Mouse (Mus musculus) urinary bladder, postnatal 14 days (tissue): ENCODE measurements around the gene Grin2c.

Experiments
- DNase-seq: peaks from one replicate; pipeline ENCODE4 v3.0.0; 2021; ENCODE audit warnings: low spot score

The Grin2c gene

DNA sequence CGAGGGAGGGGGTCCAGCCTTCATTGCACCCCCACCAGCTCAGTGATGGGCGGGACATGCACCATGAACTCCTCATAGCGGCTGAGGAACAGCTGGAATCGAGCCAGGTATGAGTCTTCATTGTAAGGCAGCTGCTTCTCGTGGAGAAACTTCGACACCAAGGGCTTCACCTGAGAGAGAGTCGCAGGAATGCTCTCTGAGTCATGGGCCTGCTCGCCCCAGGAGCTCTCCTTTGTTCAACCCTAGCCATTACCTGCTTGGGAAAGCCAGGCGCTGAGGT, 16.4 kb upstream of the Grin2c start:
- no peak for DNase-seq

DNA sequence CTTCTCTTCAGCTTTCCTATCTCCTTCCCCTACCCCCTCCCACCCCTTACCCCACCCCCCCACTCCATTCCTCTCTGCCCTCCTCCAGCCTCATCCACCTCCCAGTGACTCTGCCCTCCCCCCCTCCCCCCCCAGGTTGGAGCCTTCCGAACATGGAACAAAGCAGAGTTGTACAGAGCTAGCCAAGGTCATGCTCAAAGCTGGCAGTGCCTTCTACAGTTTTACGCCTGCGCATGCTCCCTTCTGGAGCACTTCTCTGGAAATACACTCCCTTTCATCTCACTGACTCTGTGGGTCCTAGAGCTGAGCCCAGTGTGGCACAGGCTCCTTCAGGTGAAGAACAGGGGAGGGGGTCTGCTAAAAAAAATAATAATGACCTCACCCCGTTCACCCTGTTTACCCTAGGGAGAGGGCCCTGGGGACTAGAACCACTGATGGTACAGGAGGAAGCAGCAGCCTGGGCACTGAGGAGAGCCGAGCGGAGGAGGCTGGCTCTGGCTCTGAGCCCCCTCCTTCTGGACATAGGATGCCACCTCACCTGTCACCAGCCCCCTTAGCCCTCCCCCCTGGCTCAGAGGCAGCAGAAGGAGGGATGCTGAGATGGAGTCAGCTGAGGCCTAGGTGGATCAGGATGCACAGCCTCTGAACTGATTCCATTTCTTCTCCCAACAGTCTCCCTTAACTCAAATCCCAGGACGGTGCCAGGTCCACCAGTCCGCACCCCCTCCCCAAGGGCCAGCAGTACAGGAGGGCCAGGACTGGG, 15.9 kb upstream of the Grin2c start:
- DNase-seq, result no peak

- DNase-seq, result no peak
Measured at GRCm38 (mm10) chr11:115282295-115282694, 15.3 kb upstream of the Grin2c start.

GRCm38 (mm10) chr11:115279726-115280125, 12.7 kb upstream of the Grin2c start:
- no peak for DNase-seq

DNA sequence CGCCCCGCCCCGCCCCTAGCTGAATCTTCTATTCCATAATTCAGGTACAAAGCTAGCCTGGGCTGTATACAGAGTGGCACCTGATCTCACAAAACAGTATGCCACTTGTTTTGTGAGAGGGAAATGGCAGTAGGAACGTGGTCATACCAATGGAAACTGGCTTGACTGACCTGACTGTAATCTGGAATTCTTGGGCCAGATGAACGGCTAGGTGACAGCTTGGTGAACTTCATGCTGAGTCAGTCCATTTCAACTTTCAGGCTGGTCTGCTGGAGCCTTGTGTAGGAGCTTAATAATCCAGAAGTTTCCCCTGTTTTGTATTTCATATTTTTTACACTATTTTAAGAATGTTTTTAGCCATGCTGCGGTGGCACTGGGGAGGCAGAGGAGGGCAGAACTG, 11.1 kb upstream of the Grin2c start:
- no peak for DNase-seq

DNA sequence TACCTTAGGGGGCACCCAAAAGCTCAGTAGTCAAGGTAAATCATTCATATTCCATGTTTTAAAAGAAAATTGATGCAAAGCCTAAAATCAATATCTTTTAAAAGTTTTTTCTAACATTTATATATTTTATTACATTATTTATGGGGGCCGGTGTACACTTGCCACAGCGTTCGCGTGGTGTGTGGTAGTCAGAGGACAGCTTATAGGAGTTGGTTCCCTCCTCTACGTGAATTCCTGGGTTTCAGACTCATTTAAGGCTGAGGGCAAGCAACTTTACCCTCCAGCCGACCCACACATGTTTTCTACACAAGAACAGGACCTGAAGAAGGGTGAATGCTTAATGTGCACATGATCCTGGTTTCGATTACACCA, 10.5 kb upstream of the Grin2c start:
- no peak for DNase-seq

GRCm38 (mm10) chr11:115276780-115277603, 9.9 kb upstream of the Grin2c start, which contains the start of gene Fdxr:
Gene Fdxr, minus strand, starts transcription at chr11:115277050.
- DNase-seq, result peak; percentile 99

DNA sequence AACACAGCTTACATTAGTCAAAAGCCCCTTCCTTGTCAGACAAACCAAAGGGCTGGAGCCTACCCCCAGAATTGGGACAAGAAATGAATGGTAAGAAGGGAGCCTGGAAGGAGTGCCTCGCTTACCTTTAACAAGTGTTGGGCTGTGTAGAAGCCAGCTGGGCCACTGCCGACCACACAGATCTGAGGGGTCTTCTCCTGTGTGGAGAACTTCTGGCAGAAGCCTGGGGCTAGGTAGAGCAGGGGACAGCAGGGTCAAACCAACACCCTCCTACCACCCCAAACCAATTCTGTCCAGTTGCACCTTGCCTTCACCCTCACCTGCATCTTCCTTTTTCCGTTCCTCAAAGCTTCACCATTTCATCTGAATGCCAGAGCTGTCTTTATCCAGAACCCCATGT, 8.9 kb upstream of the Grin2c start:
- no peak for DNase-seq

DNA sequence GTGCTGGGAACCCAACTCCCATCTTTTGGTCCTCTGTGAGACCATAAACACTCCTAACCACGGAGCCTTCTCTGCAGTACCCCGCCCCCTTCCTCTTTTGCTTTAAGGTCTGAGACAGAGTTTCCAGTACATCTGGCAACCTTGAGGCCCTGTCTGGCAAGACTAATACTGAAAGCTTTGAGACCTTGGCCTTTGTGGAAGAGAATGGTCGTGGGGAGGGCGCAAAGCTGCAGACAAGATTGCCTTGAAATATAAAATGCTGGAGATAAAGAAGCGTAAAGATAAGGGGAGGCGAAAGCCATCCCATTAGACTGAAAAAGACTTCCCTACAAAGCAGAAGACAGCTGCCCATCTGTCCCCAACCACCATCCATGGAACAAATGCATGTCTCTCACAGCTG, 8.5 kb upstream of the Grin2c start:
- no peak for DNase-seq

DNA sequence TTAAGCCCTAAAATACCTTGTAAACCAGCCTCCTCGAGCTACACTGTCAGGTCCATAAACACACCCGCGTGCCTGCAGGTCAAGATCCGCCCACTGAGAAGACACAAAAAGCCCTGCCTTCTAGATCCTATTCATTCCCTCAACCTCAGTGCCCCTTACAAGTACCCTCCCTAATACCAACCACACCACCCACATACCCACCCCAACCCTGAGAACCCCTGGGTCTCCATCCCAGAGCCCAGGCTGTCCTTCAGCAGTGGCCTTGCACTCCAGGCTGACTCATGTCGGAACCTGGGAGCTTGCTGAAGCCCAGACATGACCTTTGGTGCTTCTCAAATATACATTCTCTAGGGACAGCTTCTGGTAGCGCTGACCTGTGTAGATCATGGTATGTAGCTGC, 7.7 kb upstream of the Grin2c start:
- DNase-seq, result no peak

GRCm38 (mm10) chr11:115274178-115274577, 7.1 kb upstream of the Grin2c start:
- no peak for DNase-seq

DNA sequence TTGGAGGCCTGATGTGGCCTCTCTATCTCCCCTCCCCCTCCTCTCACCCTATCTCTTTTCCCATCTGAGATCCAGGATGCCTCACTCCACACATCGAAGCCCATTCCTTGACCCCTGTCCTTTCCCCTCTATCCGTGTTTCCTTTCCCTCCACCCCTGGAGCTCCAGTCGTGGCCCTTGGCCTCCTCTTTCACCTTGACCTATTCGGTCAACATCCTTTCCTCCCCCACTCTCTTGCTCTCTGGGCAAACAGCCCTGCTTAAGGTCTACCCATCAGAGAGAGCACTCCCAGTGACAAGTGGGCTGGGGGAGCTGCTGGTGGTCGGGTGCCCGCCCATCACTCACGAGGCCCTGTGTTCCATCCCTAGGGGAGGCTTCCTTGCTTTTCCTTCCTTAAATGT, 6.7 kb upstream of the Grin2c start:
- no peak for DNase-seq

GRCm38 (mm10) chr11:115272894-115273498, 6.0 kb upstream of the Grin2c start:
- DNase-seq, result no peak

GRCm38 (mm10) chr11:115271481-115271880, 4.4 kb upstream of the Grin2c start:
- no peak for DNase-seq

GRCm38 (mm10) chr11:115271052-115271451, 4.0 kb upstream of the Grin2c start:
- no peak for DNase-seq

- peak; percentile 76 for DNase-seq
Measured at GRCm38 (mm10) chr11:115270148-115270861, 3.3 kb upstream of the Grin2c start.

DNA sequence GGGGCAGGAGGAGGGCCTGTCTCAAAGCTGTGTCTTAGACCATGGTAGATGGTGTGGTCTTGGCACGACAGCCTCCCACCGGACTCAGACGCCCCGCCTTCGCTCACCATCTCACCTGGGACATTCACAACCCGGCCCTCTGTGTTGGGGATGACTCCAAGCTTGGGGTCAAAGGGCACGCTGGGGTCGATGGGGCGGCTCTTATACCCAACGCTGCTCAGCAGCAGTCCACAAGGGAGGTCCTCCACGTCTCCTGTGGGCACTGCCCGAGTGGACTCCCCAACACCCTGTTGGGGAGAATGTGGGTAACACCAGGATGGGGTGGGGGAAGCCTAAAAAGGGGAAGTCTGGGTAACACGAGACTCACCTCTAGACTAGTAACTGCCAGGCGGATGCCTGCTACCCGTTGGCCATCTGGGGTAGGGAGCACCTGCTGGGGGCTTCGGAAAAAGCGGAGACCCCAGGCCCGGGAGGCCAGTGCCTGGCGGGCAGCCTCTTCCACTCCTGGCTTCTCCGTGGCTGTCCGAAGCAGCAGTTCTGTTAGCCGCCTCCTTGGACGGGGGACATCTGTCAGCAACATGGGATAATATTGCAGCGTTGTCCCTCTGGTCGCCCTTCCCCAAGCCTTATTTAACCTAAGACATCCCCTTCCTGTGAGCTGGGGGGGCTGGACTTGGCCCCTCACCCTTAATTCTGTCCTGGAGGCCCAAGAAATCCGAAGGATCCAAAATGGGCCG, 2.5 kb upstream of the Grin2c start:
- DNase-seq, result no peak

DNA sequence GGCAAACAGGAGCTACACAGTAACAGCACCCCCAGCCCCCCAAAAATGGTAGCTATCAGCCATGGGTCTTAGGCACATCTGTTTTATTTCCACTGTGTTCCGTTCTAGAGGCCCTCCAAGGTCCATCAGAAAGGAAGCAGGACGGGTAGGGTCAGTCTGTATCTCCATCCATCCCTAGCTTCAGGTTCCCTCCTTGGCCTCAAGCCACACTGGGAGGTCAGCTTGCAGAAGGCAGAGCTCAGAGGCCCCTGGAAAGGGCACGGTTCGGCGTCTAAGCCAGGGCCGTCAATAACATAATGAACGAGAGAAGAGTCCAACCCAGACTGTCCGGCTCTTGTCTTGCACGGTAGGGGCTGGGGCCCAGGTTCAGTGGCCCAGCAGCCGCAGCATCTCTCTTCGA, 915 bp upstream of the Grin2c start:
- DNase-seq, result no peak

DNA sequence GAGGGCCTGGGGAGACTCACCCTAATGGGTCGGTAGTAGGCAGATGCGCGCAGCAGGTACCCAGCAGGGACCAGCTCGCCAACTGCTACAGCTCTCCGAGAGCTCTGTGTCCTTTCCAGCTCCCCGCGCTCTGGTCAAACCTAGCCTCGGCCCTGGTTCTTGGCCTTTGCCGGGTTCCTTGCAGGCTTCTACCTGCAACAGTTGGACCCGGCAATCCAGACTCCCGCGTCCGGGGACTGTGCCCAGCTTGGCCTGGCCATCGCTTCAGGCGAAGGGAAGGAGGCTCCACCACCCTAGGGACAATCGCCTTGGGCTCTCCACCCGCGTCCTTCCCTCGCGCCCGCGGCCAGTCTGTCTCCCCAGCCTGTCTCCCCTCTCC, 654 bp downstream of the Grin2c start:
- no peak for DNase-seq

GRCm38 (mm10) chr11:115265771-115266399, 1.2 kb downstream of the Grin2c start:
- DNase-seq, result no peak

DNA sequence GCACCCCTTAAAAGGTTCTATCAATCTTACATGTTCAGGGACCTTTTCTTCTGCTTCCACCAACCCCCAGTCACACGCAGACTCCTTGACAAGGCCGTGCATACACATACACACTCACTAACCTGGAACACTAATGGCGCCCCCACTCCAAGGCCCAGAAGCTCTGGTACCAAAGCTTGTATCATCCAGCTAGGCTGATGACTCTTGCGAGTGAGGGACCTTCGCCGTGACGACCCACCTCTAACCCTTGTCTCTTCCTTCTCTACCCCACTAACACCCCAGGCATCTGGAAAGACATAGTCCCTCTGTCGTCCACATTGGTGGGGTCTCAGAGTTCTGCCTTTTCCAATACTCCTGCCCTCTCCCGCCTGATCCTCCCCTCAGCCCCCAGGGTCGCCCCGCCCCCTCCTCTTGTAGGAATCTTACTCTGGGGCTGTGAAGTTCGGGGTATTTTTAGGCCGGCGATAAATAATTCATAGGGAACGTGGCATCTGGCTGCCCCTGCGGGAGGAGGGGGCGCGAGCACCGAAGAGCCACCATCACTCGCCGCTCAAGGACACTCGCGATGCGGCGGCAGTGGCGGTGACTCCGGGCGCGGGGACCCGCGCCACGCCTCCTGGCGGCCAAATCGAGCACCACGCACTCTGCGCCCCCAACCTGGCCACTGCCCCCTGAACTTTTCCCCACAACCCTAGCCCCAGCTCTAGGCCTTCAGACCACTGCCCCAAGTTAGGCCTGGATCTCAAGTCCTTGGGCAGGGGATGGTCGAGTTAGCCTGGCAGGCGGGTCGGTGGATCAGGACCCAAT, 2.0 kb downstream of the Grin2c start:
- no peak for DNase-seq
